Mouse (Mus musculus) central nervous system, embryonic 14 days (tissue): ENCODE measurements around the gene Mapk12. TPM values are rescaled to one million over a fixed set of nuclear protein-coding genes. Genes with fewer than 3 reads are reported as not detected.

ENCODE experiments used
- polyA plus RNA-seq: library from polyadenylated mRNA; depleted of rRNA; stranded (reverse); fragments of >200 nt; gene quantifications from 2 replicates; pipeline ENCODE4 v1.2.3, GENCODE M21; 2012; rRNA removed

The Mapk12 gene
- 15.5 TPM in 2 replicates for polyA plus RNA-seq

GRCm38 (mm10) chr15:89140659-89141252 lies at the start of gene Mapk12:
Gene Mapk12 (minus strand): TSS chr15:89140703.

GRCm38 (mm10) chr15:89180571-89181229 lies 40.2 kb upstream of the Mapk12 start, which contains the start of gene Plxnb2:
Gene Plxnb2 (minus strand): TSS chr15:89180788.

GRCm38 (mm10) chr15:89149271-89150040 lies 9.0 kb upstream of the Mapk12 start, which contains the start of gene Mapk11:
Gene Mapk11 (minus strand): TSS chr15:89149628.

GRCm38 (mm10) chr15:89128382-89129350 lies 11.8 kb downstream of the Mapk12 start, which contains the start of gene Hdac10:
Gene Hdac10 (minus strand): TSS chr15:89128700.

GRCm38 (mm10) chr15:89122649-89123366 lies 17.7 kb downstream of the Mapk12 start, which contains the start of gene Tubgcp6:
Gene Tubgcp6 (minus strand): TSS chr15:89123112.

GRCm38 (mm10) chr15:89088607-89089247 lies 51.8 kb downstream of the Mapk12 start, which contains the start of gene Selenoo:
Gene Selenoo (plus strand): TSS chr15:89089084.

Other genes with a start within 250 kb of the Mapk12 start
- gene Ttll8, start 186.3 kb downstream of the Mapk12 start, polyA plus RNA-seq: 0.29 and 0.53 TPM in 2 replicates
- 9.9 and 17.6 TPM in 2 replicates for gene Mlc1, start 161.7 kb downstream of the Mapk12 start, polyA plus RNA-seq
- not detected in 2 replicates for gene Mov10l1, start 157.8 kb downstream of the Mapk12 start, polyA plus RNA-seq
- gene Panx2, start 81.0 kb downstream of the Mapk12 start, polyA plus RNA-seq: 12.5 and 14.4 TPM in 2 replicates
- gene Trabd, start 65.6 kb downstream of the Mapk12 start, polyA plus RNA-seq: 41.0 and 43.0 TPM in 2 replicates
- 38.6 and 40.2 TPM in 2 replicates for gene Selenoo, start 51.6 kb downstream of the Mapk12 start, polyA plus RNA-seq
- gene Tubgcp6, start 17.6 kb downstream of the Mapk12 start, polyA plus RNA-seq: 39.6 and 40.3 TPM in 2 replicates
- 43.2 and 45.5 TPM in 2 replicates for gene Hdac10, start 12.0 kb downstream of the Mapk12 start, polyA plus RNA-seq
- gene Mapk11, start 8.9 kb upstream of the Mapk12 start, polyA plus RNA-seq: 63.8 and 66.3 TPM in 2 replicates
- gene Plxnb2, start 40.1 kb upstream of the Mapk12 start, polyA plus RNA-seq: 177 and 193 TPM in 2 replicates
- gene Dennd6b, start 55.8 kb upstream of the Mapk12 start, polyA plus RNA-seq: 137 and 147 TPM in 2 replicates
- gene Ppp6r2, start 70.8 kb upstream of the Mapk12 start, polyA plus RNA-seq: 132 and 154 TPM in 2 replicates
- 177 and 203 TPM in 2 replicates for gene Sbf1, start 174.6 kb upstream of the Mapk12 start, polyA plus RNA-seq
- 0.04 and 0.06 TPM in 2 replicates for gene Adm2, start 182.0 kb upstream of the Mapk12 start, polyA plus RNA-seq
- not detected in 2 replicates for gene Miox, start 193.7 kb upstream of the Mapk12 start, polyA plus RNA-seq
- gene Lmf2, start 215.0 kb upstream of the Mapk12 start, polyA plus RNA-seq: 28.3 and 34.0 TPM in 2 replicates
- gene Ncaph2, start 215.0 kb upstream of the Mapk12 start, polyA plus RNA-seq: 118 and 120 TPM in 2 replicates
- gene Sco2, start 233.1 kb upstream of the Mapk12 start, polyA plus RNA-seq: 26.9 and 27.1 TPM in 2 replicates
- 2.6 and 2.8 TPM in 2 replicates for gene Tymp, start 236.3 kb upstream of the Mapk12 start, polyA plus RNA-seq
- 3.2 and 3.6 TPM in 2 replicates for gene Odf3b, start 238.6 kb upstream of the Mapk12 start, polyA plus RNA-seq
- gene Klhdc7b, start 244.2 kb upstream of the Mapk12 start, polyA plus RNA-seq: 0.01 TPM in 1 of 2 replicates, not detected in the other